Mouse (Mus musculus) megakaryocyte progenitor cell, adult 5-6 weeks (primary cell): ENCODE measurements at regions not wholly inside any gene's neighbourhood (a gene's known extent, or its start where the extent isn't known, plus 50 kb on each side); places are given as distances from the start of the nearest gene placed in this dataset.

ENCODE experiments used
- ATAC-seq: replicated peaks from 2 replicates; pipeline ENCODE4 v1.8.0; 2016; ENCODE audit warnings: mild to moderate bottlenecking, moderate TSS enrichment, inconsistent platforms; ENCODE audit not compliant: poor library complexity

GRCm38 (mm10) chr5:111543721-111544495, 126.7 kb downstream of the Mn1 start:
- ATAC-seq: peak; percentile 40

- peak; percentile 76 for ATAC-seq
These were observed 136.6 kb downstream of the Mn1 start for GRCm38 (mm10) chr5:111553471-111554382.

GRCm38 (mm10) chr5:111554551-111555311, 137.6 kb downstream of the Mn1 start:
- no peak for ATAC-seq

- no peak for ATAC-seq
These were observed 138.3 kb downstream of the Mn1 start for GRCm38 (mm10) chr5:111555312-111555957.

- ATAC-seq: no peak
These were observed 138.8 kb downstream of the Mn1 start for GRCm38 (mm10) chr5:111555981-111556380.

GRCm38 (mm10) chr5:111560432-111560831, 143.3 kb downstream of the Mn1 start:
- ATAC-seq: no peak

- ATAC-seq: no peak
These were observed 144.1 kb downstream of the Mn1 start for GRCm38 (mm10) chr5:111561301-111561700.

GRCm38 (mm10) chr5:111570826-111571225, 153.7 kb downstream of the Mn1 start:
- ATAC-seq: no peak

GRCm38 (mm10) chr5:111573265-111573873, 156.2 kb downstream of the Mn1 start:
- peak; percentile 59 for ATAC-seq

GRCm38 (mm10) chr5:111574219-111574840, 157.2 kb downstream of the Mn1 start:
- ATAC-seq: no peak

- no peak for ATAC-seq
These were observed 158.2 kb downstream of the Mn1 start for GRCm38 (mm10) chr5:111575376-111575775.

GRCm38 (mm10) chr5:111577441-111577840, 156.3 kb upstream of the Gm26897 start:
- ATAC-seq: no peak

GRCm38 (mm10) chr5:111578088-111578487, 155.6 kb upstream of the Gm26897 start:
- ATAC-seq: no peak

- peak; percentile 59; the same call in 1 of the 2 replicates for ATAC-seq
These were observed 154.6 kb upstream of the Gm26897 start for GRCm38 (mm10) chr5:111578977-111579727.

- ATAC-seq: no peak
These were observed 152.6 kb upstream of the Gm26897 start for GRCm38 (mm10) chr5:111580870-111581771.

GRCm38 (mm10) chr5:111582004-111582403, 151.7 kb upstream of the Gm26897 start:
- ATAC-seq: no peak

GRCm38 (mm10) chr5:111590619-111591081, 143.1 kb upstream of the Gm26897 start:
- ATAC-seq: no peak

GRCm38 (mm10) chr5:111592807-111593206, 140.9 kb upstream of the Gm26897 start:
- ATAC-seq: peak; percentile 60
